Mouse (Mus musculus) v-Abl transformed pro-B cells (cell line): ENCODE data around the gene Rtn4ip1.

Experiments
- in situ Hi-C, 2 experiments: fragments of 400-800 bp; cut with MboI; formaldehyde crosslinking; loops; one replicate each; pipeline ENCODE4 v1.15.1; 2025; ENCODE audit not compliant: unreplicated experiment in 2 of 2

Rtn4ip1 gene

DNA sequence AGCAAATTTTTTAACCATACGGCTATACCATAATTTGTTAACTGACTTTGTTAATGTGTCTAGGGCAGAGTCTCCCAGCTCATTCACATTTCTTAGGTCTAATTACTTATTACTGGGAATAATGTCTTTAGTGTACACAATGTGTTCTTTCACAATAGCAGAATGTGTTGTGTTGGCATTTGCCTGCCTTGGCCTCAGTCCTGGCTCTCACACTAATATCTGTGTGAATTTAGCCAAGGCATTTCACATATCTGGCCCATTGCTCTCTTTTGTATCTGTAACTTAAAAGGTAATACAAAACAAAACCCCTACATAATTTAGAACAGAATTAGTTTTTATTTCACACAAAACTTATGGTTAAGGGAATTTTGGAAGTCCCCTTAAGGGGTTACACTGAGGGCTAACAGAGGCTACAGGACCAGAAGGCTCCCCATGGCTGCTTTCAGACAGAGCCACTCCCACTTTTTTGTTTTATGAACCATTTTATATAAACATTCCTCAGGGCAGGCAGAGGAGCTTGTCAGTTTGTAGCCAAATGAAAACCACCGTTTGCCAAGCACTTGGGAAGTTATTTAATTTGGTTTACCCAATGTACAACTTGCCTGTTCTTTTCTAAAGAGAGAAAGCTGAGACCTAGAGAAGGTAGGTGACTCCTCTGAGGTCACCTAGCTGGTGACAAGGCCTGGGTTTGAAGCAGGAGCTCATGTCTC, 98.7 kb downstream of the Rtn4ip1 start:
- in situ Hi-C loops: loop anchor here in 1 of 2 experiments (10.0 kb wide), 2 partner anchors 46 to 176 kb away; no protein-coding TSS in a partner anchor

GRCm38 (mm10) chr10:44002004-44002940, 100.7 kb downstream of the Rtn4ip1 start:
- in situ Hi-C loops: loop anchor here in 1 of 2 experiments (10.0 kb wide), 2 partner anchors 47 to 177 kb away; no protein-coding TSS in a partner anchor

DNA sequence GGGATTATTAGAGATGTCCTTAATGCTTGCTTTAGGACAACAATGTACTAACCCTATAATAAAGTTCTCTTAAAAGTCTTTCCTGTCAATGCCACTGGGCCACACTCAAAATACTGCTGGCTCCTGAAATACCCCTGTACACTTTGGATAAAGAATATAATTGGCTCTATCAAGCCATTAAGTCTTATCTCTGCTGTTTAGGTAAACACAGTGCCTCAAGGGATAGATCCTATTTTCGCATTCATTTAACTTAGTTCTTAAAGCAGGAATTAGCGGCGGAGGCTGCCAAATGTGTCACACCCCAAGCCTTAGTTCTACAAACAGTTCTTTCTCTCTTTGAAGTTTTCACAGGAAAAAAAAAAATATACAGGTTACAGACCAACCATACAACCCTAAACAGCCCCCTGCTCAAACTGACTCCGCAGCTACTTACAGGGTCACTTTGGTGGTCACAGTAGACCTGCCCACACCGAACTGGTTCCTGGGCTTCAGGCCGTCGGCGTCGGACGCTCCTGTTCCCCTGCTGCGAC, 101.5 kb downstream of the Rtn4ip1 start:
- in situ Hi-C loops: loop anchor here in 1 of 2 experiments (10.0 kb wide), 2 partner anchors 48 to 178 kb away; no protein-coding TSS in a partner anchor

DNA sequence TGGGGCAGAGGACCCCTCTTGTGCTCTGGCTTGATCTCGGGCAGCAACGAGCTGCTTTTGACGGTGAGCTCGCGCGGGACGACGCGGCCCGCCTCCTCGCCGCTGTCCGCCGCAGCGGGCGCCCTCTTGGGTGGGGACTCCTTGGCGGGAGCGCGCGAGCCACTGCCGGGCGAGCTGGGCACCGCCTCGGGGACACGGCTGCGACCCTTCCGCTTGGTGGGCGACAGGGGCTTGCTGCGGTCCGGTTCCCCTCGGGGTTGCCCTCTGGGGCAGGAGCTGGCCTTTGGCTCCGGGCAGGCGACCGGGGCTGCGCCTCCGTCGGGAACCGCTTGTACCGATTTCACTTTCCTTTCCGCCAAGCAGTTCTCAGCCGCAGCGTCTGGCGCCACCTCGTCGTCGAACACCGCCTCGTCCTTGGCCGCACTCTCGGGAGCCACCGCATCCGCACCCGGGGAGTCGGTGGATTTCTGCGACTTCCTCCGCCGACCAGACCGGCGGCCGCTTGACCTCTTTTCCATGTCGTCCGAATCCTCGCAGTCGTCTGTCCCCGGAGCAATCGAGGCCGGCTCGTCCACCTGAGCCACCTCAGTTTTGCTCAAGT, 102.0 kb downstream of the Rtn4ip1 start:
- in situ Hi-C loops: loop anchor here in 1 of 2 experiments (10.0 kb wide), 2 partner anchors 49 to 179 kb away; no protein-coding TSS in a partner anchor

- in situ Hi-C loops: loop anchor here in 1 of 2 experiments (10.0 kb wide), 2 partner anchors 49 to 179 kb away; no protein-coding TSS in a partner anchor
These were observed 102.7 kb downstream of the Rtn4ip1 start for GRCm38 (mm10) chr10:44004221-44004751.

GRCm38 (mm10) chr10:44005677-44006641, 104.4 kb downstream of the Rtn4ip1 start:
- in situ Hi-C loops: loop anchor here in 1 of 2 experiments (5.0 to 10.0 kb wide), 3 partner anchors 51 to 434 kb away; no protein-coding TSS in a partner anchor
